Mouse (Mus musculus) c-Kit-positive CD71-positive TER-119-negative erythroid progenitor cells, embryonic 14.5 days (primary cell): Measurements from ENCODE around the gene Noa1.

Experiments
- DNase-seq: peaks from one replicate; pipeline ENCODE4 v3.0.0-alpha.2; 2013; ENCODE audit warnings: low read depth

Gene Noa1

DNA sequence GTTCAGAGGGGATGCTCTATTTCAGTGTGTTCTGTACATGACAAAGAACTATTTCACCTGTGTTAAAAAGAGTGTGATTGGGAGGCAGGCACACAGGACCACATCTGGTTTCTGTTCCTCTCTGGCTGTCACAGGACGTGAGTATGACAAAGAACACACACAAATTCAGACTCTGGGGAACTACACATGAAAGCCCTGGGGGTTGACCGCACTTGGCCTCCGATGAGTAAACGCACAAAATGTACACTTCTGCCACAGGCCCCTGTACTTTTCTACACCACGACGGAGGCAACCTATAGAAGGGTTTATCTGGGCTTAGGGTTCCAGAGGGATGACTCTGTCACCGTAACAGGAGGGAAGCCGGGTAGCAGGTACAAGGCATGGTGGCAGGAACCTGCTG, 20.2 kb downstream of the Noa1 start:
- no peak for DNase-seq

DNA sequence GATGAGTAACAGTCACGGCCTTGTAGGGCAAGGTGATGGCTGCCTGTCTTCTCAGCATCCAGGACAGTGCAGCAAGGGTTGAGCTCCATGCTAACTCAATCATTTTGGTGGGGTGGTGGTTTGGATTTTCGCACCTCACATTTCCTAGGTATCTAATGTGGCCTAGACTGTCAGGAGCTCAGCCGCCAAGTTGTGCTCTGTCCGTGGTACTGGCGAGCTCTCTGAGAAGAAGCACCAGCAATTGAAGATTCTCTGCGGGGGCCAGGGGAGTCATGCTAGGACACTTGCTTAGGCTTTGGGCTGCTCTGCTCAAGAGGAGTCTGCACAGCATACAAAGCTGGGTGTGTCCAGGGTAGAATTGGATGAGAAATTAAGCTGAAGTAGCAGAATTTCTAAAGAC, 22.0 kb downstream of the Noa1 start:
- DNase-seq = no peak

DNA sequence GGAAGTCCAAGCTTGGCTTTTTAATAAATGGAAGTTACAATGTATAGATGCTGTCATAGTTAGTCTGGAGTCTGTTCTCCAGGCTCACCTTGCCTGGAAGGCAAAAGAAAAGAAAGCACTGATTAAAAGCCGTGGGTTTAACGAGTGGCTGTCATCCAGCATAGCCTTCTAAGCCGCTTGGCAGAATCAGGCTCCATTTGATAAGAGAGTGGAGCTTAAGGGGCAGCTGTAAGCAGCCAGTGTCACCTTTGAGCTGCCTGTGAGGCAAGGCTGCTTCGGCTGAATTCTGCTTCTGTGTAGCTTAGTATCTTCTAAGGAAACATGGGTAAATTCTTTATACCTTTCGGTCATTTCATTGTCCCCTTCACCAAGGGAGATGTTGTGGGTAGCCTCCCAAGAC, 23.0 kb downstream of the Noa1 start:
- no peak for DNase-seq

DNA sequence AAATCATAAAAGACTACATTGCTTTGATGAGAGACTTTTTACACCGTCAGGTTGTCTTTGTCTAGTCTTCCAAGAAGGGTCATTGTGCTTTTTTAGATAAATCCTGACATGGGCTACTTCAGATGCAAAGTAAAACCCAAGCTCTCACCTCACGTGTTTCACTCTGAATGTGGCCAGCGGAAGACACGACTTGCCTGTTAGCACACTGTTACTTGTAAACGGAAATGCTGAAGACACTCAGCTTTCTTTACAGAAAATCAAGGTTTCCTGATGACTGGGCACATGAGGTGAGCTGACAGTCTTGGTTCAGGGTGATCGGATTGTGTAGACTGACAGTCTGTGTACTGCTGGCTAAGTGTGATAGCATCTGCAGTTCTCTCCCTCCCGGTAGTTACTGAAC, 24.2 kb downstream of the Noa1 start:
- no peak for DNase-seq

GRCm38 (mm10) chr5:77282242-77282641, 27.6 kb downstream of the Noa1 start:
- no peak for DNase-seq

GRCm38 (mm10) chr5:77281518-77282174, 28.2 kb downstream of the Noa1 start:
- no peak for DNase-seq

GRCm38 (mm10) chr5:77277204-77277603, 32.7 kb downstream of the Noa1 start:
- no peak for DNase-seq

GRCm38 (mm10) chr5:77275950-77276349, 33.9 kb downstream of the Noa1 start:
- DNase-seq = no peak

DNA sequence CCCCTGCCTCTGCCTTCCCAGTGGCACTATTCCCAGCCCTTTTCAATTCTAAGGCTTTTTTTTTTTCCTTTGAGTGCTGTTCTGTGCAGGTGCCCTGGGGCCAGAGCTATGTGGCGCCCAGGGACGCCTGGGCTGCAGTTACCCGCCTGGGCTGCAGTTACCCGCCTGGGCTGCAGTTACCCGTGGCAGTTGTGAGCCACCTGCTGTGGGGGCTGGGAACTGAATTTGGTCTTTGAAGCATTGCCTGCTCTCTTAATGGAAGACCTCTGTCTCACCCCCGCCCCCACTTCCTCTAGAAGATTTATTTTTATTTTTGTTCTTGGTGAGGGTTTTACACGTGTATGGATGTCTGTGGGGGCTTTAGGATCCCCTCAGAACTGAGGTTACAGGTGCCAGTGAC, 36.7 kb downstream of the Noa1 start:
- DNase-seq = no peak

DNA sequence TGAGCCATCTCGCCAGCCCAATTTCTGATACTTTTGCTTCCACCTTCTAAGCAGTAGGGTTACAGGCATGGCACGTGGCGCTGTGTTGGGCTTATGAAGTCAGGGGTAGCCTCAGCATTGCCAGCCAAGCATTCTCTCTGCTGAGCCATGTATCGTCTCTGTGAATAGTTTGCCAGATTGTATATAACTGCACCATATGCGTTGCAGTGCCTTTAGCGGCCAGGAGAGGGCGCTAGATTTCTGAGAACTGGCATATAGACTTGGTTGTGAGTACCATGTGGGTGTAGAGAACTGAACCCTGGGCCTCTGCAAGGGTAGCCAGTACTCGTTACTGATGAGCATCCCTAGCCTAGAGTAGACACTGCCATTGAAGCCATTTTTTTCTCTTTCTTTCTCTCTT, 40.5 kb downstream of the Noa1 start:
- DNase-seq = no peak

- no peak for DNase-seq
Observed at GRCm38 (mm10) chr5:77267957-77268624, 41.8 kb downstream of the Noa1 start.

DNA sequence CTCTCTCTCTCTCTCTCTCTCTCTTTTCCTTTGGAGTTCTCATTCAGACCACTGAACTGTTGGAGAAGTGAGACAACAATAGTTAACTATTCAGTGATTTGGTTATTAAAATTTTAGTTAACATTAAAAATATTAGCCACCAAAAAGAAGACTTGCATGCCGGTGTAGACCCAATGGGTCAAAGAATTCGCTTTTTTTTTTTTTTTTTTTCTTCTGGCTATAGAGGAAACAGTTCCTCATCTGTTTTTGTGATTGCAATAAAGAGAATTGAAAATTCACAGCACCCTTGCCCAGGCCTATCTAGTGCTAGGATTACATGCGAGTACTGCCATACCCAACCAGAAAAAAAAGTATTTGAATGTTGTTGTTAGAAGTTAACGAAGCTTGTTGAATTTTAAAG, 42.4 kb downstream of the Noa1 start:
- DNase-seq = no peak

- no peak for DNase-seq
Observed at GRCm38 (mm10) chr5:77266886-77267401, 42.9 kb downstream of the Noa1 start.

- DNase-seq = no peak
Observed at GRCm38 (mm10) chr5:77266066-77266885, 43.6 kb downstream of the Noa1 start.

DNA sequence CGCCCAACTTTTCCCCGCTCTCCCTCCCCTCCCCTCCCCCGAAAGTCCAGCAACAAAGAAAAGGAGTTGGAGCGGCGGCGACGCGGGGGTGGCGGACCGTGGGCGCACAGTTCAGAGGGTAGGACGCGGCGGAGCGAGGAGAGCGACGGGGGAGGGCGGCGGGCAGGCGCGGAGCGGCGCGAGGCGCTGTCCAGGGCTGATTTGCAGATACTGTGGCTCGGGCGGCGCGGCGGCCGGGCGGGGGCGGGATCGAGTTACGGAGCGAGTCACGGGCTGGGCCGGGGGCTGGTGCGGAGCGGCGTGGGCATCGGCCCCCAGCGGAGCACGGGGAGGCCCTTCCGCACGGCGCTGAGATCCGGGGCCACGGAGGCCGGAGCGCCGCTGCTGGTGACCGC, 44.2 kb downstream of the Noa1 start:
- no peak for DNase-seq

- no peak for DNase-seq
Observed at GRCm38 (mm10) chr5:77265081-77265670, 44.7 kb downstream of the Noa1 start, which contains the start of gene Rest. TSS of gene Rest (plus strand) at chr5:77265491.

DNA sequence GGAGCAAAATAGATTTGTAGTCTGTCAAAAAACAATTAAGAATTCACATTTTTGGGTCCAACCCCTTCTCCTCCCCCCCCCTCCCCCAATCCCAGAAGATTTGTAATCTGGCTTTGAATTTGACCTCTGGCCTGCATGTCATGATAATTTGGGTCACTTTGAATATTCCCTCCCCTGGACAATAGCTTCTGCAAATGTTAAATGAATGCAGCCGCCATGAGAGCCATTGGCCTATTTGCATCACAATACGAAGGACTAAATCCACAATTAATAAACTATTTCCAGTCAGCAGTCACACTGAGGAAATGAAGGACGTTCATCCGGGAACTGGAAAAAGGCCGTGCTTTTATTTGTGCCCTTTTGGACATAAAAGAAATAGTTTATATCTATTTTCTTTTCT, 47.8 kb downstream of the Noa1 start:
- no peak for DNase-seq

- DNase-seq = no peak
Observed at GRCm38 (mm10) chr5:77261137-77261536, 48.7 kb downstream of the Noa1 start.

DNA sequence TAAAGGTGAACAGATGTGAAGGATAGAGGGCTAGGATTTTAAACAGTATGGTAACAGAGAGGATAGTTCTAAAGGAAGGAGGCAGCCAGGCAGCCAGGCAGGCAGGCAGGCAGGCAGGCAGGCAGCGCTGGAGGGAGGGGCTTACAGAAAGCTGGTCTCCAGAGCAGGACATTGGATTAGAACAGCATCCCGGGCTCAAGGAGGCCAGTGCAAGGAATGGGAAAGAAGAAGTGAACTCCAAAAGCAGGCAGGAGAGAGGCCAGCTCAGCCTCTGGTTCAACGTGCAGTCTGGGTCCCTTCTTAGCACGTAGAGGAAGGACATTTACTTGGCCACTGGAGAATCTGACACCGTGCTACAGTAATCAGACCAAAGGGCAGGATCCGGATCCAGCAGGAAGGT, 49.7 kb downstream of the Noa1 start:
- DNase-seq = no peak

DNA sequence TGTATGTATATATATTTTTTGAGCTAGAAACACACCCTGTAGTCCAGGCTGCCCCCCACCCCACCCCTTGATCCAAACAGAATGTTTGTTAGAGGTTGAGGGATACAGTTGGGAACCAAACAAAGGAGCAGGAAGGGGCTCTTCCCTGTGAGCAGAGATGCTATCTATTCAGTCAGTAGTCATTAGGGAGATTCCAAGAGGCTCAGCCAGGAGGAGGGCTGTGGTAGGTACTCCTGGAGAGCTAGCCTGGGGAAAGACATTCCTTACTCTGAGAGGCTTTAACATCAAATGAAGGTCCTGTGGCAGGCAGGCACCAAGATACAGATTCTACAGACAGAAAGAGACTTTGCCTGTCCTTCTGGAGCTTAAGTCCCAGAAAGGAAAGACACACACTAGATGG, 50.6 kb downstream of the Noa1 start:
- no peak for DNase-seq

GRCm38 (mm10) chr5:77257603-77258002, 52.3 kb downstream of the Noa1 start:
- no peak for DNase-seq

DNA sequence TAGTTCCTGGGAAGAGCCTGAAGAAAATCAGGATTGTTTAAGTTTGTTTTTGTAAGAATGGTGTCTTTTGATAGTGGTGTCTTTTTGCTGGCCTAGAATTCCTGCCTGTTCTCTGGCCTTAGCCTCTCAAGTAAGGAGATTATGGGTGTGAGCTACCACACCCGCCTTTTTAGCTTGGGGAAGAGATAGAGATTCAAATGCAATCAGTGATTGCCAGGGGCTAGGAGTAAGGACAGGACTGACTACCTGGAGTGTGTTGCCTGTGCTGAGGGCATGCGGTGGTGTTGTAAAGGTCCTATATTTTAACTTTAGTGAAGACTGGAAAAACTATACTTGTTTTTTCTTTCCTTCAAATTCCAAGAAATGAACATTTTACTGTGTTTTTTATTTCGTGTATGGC, 55.5 kb downstream of the Noa1 start:
- no peak for DNase-seq

- no peak for DNase-seq
Observed at GRCm38 (mm10) chr5:77253154-77253553, 56.7 kb downstream of the Noa1 start.
